Mouse (Mus musculus) activated CD4-positive, CD25-positive, alpha-beta regulatory T cell, adult 4 months (primary cell): ENCODE measurements at regions not wholly inside any gene's neighbourhood (a gene's known extent, or its start where the extent isn't known, plus 50 kb on each side); places are given as distances from the start of the nearest gene placed in this dataset.

Source experiments
- ATAC-seq: one replicate; pipeline ENCODE4 v1.8.0; 2017

DNA sequence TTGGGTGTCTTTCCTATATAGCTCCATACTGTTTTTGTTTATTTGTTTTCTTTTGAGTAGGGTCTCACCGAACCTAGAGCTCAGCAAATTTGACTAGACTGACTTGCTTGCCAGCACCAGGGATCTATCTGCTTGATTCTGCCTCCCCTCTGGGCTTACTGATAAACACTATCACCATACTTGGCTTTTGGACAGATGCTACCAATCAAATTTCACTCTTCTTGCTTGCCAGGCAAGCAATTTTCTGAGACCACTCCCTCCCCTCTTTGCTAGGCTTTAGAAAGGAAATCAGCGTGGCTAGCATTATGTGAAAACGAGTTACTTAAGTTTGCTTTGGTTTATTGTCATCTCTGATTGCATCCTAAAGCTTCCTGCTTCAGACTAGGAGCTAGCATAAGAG lies 75.1 kb upstream of the Krr1 start:
- ATAC-seq = no peak

DNA sequence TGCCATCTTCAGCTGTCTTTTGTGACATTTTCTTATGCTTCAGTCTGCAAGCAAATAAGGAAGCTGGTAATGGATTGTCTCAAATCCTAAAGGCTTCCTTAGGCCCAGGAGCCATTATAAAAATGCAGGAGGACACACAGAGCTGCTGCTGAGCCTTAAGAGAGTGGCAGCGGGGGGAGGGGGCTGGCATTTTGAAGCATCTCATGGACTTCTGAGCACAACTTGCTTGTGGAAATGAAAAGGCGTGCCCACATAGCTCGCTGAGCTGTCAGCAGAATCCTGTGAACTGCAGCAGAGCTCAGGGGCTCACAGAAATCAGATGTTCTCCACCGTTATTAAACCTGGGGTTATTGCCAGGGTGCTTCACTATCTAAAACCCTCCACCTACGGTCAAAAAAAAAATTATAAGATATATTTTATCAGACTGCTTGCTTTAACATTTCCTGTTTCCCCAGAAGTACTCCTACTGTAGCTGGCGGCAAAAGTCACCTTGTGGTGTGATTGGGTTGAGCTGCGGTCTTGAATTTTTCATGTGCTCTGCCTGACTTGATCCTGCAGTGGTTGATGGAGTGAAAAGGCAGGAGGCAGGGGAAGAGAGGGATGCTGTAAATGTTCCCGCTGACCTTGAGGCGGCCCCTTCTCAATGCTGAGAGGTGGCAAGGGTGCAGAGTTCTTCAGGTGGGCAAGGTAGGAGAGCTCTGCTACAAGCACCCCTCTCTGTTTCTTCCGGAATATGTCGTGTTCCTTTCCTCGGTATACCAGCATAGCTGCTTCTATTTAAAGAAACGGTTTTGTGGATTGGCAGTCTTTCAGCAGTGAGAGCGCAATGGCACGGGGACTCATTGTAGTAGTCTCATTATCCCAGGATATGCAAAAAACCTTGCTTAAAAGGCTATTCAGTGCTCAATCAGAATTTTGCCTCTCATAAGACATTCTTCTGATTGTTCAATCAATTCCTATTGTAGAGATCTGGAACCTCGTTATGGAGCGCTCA lies 71.4 kb upstream of the Krr1 start:
- no peak for ATAC-seq

DNA sequence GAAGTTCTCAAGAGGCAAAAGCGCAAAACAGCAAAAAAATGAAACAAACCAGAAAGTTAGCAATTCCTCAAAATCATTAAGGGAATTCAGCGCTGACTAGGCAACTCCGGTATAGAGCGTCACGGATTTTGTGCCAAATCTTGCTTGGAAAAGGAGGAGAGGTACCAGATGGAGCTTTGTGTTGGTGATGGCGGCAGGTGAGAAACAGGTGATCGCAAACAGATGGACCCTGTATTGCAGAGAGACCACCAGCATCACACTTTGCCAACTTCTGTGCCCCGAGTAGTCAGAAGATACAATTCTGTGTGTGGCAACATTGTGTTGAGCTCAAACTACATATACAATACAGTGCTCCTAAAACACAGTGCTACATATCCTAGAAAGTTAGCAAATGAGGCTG lies 68.5 kb upstream of the Krr1 start:
- ATAC-seq = no peak

DNA sequence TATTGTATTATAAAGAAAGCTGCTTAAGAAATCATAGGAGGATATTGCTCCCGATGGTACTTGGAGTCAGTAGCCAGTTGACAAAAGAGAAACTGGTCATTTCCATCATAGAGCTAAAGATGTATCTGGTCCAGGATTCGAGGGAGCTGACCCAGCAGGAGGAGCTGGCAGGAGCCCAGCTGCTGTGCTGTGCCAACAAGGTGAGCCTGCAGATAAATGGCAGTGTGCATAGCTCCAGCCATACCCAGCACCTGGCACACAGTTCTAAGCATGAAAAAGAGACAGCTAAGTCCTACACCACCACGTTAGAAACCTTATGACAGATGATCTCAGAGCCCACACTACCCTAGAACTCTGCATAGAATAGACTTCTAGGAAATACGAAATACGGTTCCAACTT lies 64.6 kb upstream of the Krr1 start:
- no peak for ATAC-seq

DNA sequence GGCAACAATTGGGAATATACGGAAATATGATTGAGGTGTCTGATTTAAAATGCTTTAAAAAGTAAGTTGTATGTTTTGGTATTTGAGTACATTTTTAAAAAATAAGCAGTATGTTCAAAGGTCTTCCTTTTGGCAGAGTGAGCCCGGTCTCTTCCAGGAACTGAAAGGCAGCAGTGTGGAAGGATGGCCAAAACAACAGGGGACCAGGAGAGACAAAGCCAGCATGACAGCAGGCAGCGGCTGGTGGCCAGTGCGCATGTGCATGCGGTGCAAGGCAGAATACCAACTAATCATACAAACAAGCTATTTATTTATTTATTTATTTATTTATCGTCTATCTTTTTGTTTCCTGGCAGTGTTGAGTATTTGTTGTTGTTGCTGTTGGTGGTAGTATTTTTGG lies 59.9 kb upstream of the Krr1 start:
- ATAC-seq = no peak

DNA sequence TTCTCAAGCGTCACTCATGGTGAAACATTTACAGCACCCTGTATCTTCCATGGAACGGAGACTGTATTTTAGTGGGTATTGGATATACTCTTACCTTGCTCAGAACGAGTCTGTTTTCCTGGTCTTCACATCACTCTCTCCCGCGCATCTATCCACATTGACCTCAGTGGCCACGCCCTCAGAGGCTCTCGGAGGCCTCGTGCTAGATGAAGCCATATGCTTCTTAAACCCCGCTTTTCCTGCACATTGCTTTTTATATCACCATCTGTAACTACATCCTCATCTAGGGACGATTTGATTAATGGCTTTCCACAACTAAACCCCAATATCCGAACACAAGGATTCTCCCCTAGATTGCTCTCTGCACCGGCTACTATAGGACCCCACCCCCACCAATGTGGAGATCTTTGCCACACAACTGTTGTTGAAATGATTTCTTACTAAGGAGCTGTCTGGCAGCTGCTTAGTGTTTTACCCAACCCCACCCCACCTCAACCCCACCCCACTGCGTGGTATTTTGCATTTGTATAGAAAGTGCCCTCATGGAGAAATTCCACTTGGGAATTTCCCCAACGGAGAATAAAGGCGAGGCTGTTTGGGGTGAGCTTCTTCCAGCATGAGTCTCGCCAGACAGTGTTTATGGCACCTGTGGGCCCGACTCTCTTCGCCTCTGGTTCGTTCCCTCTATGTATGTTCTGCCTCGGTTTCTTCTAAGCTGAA lies 59.2 kb upstream of the Krr1 start:
- ATAC-seq = no peak

DNA sequence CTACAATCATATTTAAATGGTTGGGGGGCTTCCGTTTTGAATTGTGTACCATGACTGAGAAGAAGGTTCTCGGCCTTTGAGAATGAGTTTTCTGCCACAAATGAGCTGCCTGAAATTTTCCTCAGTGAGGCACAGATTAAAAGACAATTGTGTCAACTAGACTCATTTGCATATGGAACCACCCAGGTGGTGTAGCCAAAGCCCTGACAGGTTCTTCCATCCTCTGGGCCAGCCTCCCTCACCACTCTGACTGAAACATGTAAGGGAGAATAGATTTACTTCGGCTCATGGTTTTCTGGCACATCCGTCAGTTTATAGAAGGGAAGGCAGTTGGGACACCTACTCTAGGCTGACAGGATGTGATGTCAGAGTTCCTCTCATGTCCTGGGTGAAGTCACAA lies 58.2 kb upstream of the Krr1 start:
- no peak for ATAC-seq

DNA sequence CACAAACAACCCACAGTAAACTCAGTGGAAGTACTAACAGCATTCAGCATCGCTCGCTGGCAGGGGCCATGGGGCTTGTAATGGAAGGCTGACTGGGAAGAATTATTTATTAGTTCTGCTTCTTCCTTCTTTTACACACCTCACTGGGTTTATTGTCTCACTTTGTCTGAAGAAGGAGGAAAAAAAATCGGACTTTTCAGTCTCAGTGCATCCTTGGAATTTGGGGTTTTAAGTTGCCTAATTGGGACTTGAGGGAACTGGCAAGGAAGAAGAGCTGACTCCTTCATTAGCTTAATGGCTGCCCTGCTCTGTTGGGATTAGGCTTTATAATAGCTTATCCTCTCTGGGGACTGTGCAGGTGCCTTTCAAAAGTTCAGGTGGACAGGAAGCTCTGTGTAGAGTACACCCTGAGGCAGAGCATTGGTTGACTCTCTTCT lies 54.4 kb upstream of the Krr1 start:
- ATAC-seq = no peak

DNA sequence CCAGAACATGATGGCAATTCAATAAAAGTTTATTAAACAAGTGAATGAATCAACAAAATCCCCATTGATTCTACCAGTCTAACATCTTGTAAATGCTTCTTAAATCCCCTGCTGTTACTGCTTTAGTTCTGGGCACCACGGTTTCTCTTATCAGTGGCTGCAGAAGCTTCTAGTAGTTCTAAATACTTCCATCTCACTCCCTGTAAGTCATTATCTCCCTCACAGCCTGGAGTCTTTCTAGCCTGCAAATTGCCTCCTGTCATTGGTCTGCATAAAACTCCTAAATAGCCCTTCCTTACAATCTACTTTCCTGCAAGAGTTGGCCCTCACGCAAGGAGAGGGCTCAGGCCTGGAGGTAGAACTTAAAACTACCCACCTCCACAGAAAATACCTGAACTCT lies 53.0 kb upstream of the Krr1 start:
- ATAC-seq = no peak

DNA sequence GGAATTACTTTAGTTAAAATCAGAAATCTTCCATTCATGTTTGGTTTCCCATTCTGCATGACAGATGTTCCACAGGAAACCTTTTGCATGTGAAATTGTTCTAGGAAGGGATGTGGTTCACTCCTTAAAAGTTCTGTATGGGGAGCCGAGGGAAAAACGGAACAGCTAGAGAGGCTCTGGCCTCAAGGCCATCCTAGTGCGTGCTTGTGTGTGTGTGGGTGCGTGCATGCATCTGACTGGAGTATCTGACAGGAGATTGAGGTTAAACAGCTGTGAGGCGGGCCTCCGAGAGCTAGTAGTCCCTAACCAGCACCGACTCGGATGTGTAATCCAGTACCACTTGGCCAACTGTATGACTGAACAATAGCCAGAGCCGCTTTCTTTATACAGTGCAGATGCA lies 51.0 kb upstream of the Krr1 start:
- no peak for ATAC-seq
